Mouse (Mus musculus) neural tube, embryonic 11.5 days (tissue): Measurements from ENCODE around the gene Cldn12. TPM values are rescaled to one million over a fixed set of nuclear protein-coding genes. Genes with fewer than 3 reads are reported as not detected.

Source experiments
- ATAC-seq: fragments of 200-750 bp; cut with Nextera tagmentation; 2 replicates; pipeline ENCODE4 v1.8.0; 2017; ENCODE audit warnings: moderate number of reproducible peaks, mild to moderate bottlenecking, moderate TSS enrichment, moderate library complexity; ENCODE audit not compliant: insufficient read depth, low FRiP score, low TSS enrichment
- DNase-seq: peaks from one replicate; pipeline ENCODE4 v3.0.0-alpha.2; 2015; ENCODE audit warnings: low spot score
- H3K27ac ChIP-seq: fragments of 300-500 bp; sonication (generic); 2 replicates; pipeline ENCODE4 v1.5.1; 2014; ENCODE audit warnings: low read depth, mild to moderate bottlenecking, low read length
- H3K27me3 ChIP-seq: fragments of 300-500 bp; sonication (generic); 2 replicates; pipeline ENCODE4 v1.6.1; 2014; ENCODE audit warnings: mild to moderate bottlenecking, low read length, mixed read lengths; ENCODE audit not compliant: control insufficient read depth, insufficient read depth
- H3K36me3 ChIP-seq: fragments of 300-500 bp; sonication (generic); 2 replicates; pipeline ENCODE4 v1.6.1; 2014; ENCODE audit warnings: mild to moderate bottlenecking, low read length, moderate library complexity, mixed read lengths; ENCODE audit not compliant: control insufficient read depth, insufficient read depth
- H3K4me1 ChIP-seq: fragments of 300-500 bp; sonication (generic); 2 replicates; pipeline ENCODE4 v1.6.1; 2014; ENCODE audit warnings: low read length, mixed read lengths; ENCODE audit not compliant: control insufficient read depth, insufficient read depth
- H3K4me2 ChIP-seq: fragments of 300-500 bp; sonication (generic); 2 replicates; pipeline ENCODE4 v1.6.1; 2014; ENCODE audit warnings: low read depth, mild to moderate bottlenecking, moderate library complexity
- H3K4me3 ChIP-seq: fragments of 300-500 bp; sonication (generic); 2 replicates; pipeline ENCODE4 v1.5.1; 2014; ENCODE audit warnings: low read depth, low read length
- H3K9ac ChIP-seq: fragments of 300-500 bp; sonication (generic); 2 replicates; pipeline ENCODE4 v1.6.1; 2014; ENCODE audit warnings: mild to moderate bottlenecking, low read length
- H3K9me3 ChIP-seq: fragments of 300-500 bp; sonication (generic); 2 replicates; pipeline ENCODE4 v1.6.1; 2016; ENCODE audit warnings: low read length; ENCODE audit not compliant: control insufficient read depth
- WGBS: fragments of 180-500 bp; shearing (Covaris S2); extraction: QIAGEN DNeasy Blood & Tissue Kit; methylation state at CpG from one replicate; pipeline ENCODE4 v1.1.7; 2014; 5-methylcytosine and 5-hydroxymethylcytosine counted together
- polyA plus RNA-seq: library from polyadenylated mRNA; unstranded; fragments of >200 nt; fragmentation: Nextera tagmentation; extraction: Ambion mirVana; gene quantifications from 2 replicates; pipeline ENCODE4 v1.2.1, GENCODE M21; 2014

Cldn12 gene
- polyA plus RNA-seq, result 38.1 and 40.0 TPM in 2 replicates

DNA sequence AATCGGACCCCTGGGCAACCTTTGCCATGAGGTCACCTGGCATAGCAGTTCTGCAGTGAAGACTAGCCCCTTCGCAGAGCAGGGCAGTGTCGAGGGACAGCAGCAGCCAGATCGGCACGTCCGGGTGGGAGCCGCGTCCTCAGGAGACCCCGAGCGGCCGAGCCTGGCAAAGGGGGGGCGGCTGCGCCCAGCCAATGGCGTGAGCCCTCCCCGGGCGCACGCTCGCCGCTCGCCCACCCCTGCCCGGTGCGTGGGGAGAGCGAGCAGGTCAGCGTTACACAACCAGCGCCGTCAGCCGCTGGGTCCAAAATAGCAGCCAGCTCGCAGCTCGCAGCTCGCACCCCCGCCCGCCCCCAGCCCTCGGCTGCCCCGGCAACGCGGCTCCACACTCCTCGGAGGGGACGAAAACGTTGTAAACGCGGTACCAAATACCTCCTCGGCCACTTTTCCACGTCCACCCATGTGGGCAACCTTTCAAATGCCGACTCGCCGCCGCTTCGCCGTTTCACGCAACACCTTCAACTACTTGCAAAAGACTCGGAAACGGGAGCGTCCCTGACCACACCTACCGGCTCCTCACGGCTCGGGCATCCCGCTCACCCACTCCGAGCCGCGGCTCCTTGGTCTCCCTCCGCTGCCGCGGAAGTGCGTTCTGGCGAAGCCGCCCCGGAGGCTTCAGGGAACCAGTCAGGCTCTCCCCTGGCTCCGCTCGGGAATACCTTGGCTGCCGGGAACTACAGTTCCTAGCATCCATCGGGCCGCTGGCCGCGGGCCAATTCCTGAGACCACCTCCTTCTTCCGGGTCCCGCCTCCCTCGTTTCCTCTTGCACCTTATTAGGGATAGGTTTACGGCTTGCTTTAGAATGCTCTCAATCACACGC lies at the start of gene Cldn12:
TSS of gene Cldn12 (minus strand) at position 763 of the 881 bp plus-strand sequence.
- Histone ChIP-seq H3K27me3 (no peaks in the 10 kb centered on the region), H3K27ac (peak within 1 kb of the TSS; percentile 42), H3K4me3 (peak within 1 kb of the TSS; percentile 71), H3K36me3 (no peaks in the 10 kb centered on the region), H3K9me3 (no peaks in the 10 kb centered on the region), H3K4me1 (no peaks in the 10 kb centered on the region), H3K9ac (peak within 1 kb of the TSS; percentile 61), H3K4me2 (peak within 1 kb of the TSS; percentile 70)
- under 1% methylated on average over 78 of the region's 79 CpGs for WGBS
- DNase-seq (peak; percentile 97), ATAC-seq (peak; percentile 92)

DNA sequence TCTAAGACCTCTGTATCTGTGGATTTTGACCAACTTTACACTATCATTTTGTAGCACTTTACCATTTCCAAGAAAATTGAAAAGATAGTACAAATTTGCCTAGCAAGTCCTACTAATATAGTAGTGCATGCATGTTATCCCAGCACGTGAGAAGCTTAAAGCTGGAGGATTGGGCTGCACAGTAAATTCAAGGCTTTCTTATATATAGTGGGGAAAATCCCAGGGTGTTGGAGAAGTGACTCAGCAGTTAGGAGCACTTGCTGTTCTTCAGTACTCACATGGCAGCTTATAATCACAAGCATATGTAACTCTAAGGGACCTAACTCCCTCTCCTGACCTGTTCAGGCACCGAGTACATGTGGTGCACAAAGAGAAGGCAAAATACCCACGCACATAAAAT lies 47.7 kb upstream of the Cldn12 start:
- ATAC-seq (no peak), DNase-seq (no peak)
- 84% methylated on average over 3 of the region's 3 CpGs for WGBS
- H3K4me1 ChIP-seq, result no peaks in the 10 kb centered on the region
- H3K27ac ChIP-seq, result no peak overlapping the region
- H3K27me3 ChIP-seq, result no peaks in the 10 kb centered on the region
- H3K4me3 ChIP-seq, result no peak overlapping the region
- no peak overlapping the region for H3K9ac ChIP-seq
- H3K9me3 ChIP-seq, result no peaks in the 10 kb centered on the region
- no peak overlapping the region for H3K4me2 ChIP-seq
- H3K36me3 ChIP-seq, result no peaks in the 10 kb centered on the region

DNA sequence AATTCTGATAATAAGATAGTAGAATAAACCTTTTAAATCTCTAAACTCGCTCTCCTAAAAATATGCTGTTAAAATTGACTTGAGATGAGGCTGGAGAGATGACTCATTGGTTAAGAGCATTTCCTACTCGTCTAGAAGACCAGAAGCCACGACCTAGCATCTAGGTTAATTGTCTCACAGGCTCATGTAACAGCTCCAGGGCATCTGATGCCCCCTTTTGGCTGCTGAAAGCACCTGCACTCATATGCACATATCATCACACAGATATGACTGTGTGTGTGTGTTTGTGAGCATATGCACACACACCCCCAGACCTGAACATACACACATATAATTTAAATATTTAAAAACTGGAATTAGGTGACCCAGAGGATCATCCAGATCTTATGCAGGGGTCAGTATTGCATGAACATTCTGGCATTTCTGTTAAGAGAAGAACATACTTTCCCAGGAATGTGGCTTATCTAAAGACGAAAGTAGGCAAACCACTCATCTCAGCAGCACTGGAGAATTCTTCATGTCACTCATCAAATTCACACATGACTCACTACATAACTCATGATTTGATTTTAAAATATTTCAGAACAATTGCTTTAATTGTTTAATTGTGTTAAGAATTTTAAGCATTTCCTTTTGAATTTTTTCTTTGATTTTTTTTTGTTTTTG lies 46.4 kb upstream of the Cldn12 start:
- H3K27ac ChIP-seq, result no peak overlapping the region
- WGBS, result 75% methylated on average over 4 of the region's 4 CpGs
- H3K36me3 ChIP-seq, result no peaks in the 10 kb centered on the region
- no peaks in the 10 kb centered on the region for H3K9me3 ChIP-seq
- no peaks in the 10 kb centered on the region for H3K27me3 ChIP-seq
- no peak for DNase-seq
- H3K4me2 ChIP-seq, result no peak overlapping the region
- ATAC-seq, result no peak
- no peak overlapping the region for H3K9ac ChIP-seq
- H3K4me1 ChIP-seq, result no peaks in the 10 kb centered on the region
- H3K4me3 ChIP-seq, result no peak overlapping the region

DNA sequence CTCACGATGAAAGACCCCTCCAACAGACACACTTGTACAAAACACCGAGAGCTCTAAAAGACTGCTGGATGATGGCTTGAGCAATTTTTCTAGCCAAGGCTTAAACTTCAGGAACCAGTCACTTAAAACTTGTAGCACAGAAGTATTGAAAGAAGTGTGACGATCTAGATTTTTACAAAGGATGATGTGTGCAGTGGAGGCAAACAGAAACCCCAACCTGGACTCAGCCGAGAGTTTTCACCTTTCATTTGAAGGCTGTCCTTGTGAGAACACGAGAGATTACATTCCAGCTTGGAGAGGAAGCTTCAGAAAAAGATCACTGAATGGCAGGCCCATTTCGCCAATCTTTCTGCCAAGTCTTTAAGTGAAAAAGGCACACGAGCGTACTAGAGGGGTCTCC lies 45.0 kb upstream of the Cldn12 start:
- DNase-seq (no peak), ATAC-seq (peak; percentile 21)
- Histone ChIP-seq H3K27ac (no peak overlapping the region), H3K9ac (peak overlapping the region; percentile 76), H3K9me3 (no peaks in the 10 kb centered on the region), H3K4me3 (peak overlapping the region; percentile 60), H3K4me1 (no peaks in the 10 kb centered on the region), H3K4me2 (peak overlapping the region; percentile 64), H3K27me3 (no peaks in the 10 kb centered on the region), H3K36me3 (no peaks in the 10 kb centered on the region)
- WGBS, result 41% methylated on average over 8 of the region's 8 CpGs

DNA sequence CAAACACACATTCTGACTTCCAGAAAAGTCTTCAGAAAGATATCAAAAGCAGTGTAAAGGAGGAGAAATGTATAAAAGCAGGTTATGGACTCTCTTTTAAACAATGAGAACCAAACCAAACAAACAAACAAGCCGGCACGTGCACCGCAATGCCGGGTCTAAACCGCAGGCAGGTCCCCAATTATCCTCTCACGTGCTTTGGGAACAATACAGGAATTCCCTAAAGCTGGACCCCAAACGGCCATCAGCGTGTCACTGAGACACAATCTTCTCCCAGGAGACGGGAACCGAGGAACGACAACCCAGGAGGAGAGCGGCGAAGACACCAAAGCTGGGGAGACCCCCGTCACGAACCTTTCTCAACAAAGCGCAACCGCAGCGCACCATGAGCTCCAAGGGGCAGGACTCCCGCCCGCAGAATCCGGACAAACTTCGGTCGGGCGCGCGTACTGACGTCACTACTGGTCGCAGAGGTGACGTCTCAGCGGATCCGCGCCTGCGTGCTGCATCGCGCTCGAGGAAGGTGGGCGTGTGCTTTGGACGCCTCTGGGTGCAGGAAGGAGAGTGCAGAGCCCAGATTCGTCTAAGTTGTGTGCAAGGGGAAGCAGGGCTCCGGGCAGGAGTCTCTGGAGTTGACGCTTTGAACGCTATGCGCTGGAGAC lies 44.5 kb upstream of the Cldn12 start, which contains the start of gene Gtpbp10:
TSS of gene Gtpbp10 (minus strand) at position 460 of the 662 bp plus-strand sequence.
- Histone ChIP-seq H3K4me1 (no peaks in the 10 kb centered on the region), H3K9ac (peak within 1 kb of the TSS; percentile 76), H3K27ac (0 out of 2 replicates have a peak within 1 kb of the TSS, but pooled peaks have one; percentile 54), H3K36me3 (0 out of 2 replicates have a peak, but pooled peaks cover 3% of the 10 kb centered on the region), H3K4me3 (peak within 1 kb of the TSS; percentile 60), H3K9me3 (no peaks in the 10 kb centered on the region), H3K27me3 (no peaks in the 10 kb centered on the region), H3K4me2 (peak within 1 kb of the TSS; percentile 64)
- DNase-seq (peak; percentile 94), ATAC-seq (peak; percentile 98)
- under 1% methylated on average over 43 of the region's 43 CpGs for WGBS

DNA sequence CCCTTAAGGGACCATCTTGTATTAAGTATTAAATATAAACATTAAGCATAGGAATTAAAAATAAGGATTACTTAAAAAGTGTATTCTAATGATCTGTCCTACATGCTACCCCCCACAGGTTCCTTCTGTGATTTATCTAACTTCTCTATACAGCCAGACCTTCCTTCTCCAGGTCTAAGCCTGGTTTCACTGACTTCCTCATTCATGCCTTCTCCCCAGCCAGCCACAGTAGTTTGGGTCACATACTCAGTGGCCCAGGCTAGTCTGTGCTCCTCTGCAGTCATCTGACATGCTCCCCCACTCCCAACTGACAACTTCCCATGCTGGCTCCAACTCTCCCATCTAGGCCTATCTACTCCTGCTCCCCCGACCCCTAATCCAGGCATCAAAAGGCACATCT lies 36.4 kb upstream of the Cldn12 start:
- no peak for ATAC-seq

DNA sequence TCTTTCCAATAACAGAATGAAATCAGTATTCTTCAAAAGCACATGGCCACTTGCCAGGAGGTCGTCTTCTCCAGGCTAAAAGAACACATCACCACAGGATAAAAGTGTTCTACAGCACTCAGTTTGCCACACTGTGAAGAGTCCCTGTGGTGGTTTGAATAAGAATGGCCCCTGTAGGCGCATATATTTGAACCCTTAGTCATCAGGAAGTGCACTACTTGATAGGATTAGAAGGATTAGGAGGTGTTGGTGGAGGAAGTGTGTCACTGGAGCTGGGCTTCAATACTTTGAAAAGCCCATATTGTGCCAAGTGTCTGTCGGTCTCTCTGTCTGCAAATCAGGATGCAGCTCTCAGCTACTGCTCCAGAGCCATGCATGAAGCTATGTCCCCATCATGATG lies 25.6 kb upstream of the Cldn12 start:
- ATAC-seq (no peak), DNase-seq (no peak)
- Histone ChIP-seq H3K4me1 (no peaks in the 10 kb centered on the region), H3K4me2 (no peak overlapping the region), H3K27ac (no peak overlapping the region), H3K36me3 (peaks cover 10% of the 10 kb centered on the region), H3K4me3 (no peak overlapping the region), H3K27me3 (no peaks in the 10 kb centered on the region), H3K9ac (no peak overlapping the region), H3K9me3 (no peaks in the 10 kb centered on the region)
- 80% methylated on average over 3 of the region's 3 CpGs for WGBS

More for the DNA sequence above, 36.4 kb upstream of the Cldn12 start:
- Histone ChIP-seq H3K27ac (no peak overlapping the region), H3K4me1 (no peaks in the 10 kb centered on the region), H3K4me2 (no peak overlapping the region), H3K9ac (no peak overlapping the region), H3K36me3 (peaks cover 7% of the 10 kb centered on the region; the same call in 1 of the 2 replicates), H3K4me3 (no peak overlapping the region), H3K9me3 (no peaks in the 10 kb centered on the region), H3K27me3 (no peaks in the 10 kb centered on the region)
- DNase-seq, result no peak
- WGBS, result 77% methylated on average over 1 of the region's 1 CpGs

DNA sequence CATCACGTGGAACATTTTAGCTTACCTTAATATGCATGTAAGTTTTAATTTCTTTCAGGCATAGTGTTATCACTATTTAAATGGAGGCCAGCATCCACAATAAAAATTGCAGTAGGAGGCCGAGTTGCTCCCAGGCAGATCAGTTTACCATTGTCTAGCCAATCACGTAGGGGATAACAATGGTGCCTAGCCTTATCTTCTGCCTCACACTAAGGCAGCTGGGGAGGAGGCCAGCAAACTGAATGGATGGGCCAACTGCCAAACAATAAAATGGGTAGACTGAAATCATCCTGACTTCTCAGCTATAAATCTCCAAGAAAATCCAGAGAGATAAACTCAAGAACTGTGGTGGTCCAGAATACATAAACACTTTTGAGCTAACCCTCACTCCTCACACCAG lies 25.0 kb upstream of the Cldn12 start:
- ATAC-seq (no peak), DNase-seq (no peak)
- H3K27me3 ChIP-seq, result no peaks in the 10 kb centered on the region
- peaks cover 10% of the 10 kb centered on the region for H3K36me3 ChIP-seq
- WGBS, result 82% methylated on average over 3 of the region's 3 CpGs
- H3K27ac ChIP-seq, result no peak overlapping the region
- H3K9me3 ChIP-seq, result no peaks in the 10 kb centered on the region
- H3K4me2 ChIP-seq, result no peak overlapping the region
- H3K4me1 ChIP-seq, result no peaks in the 10 kb centered on the region
- no peak overlapping the region for H3K9ac ChIP-seq
- no peak overlapping the region for H3K4me3 ChIP-seq
